Mouse (Mus musculus) kidney, adult 2 months (tissue): ENCODE measurements around the gene Isyna1.

Source experiments
- CTCF ChIP-seq: fragments of 200-500 bp; conservative IDR thresholded peaks from 2 replicates; pipeline ENCODE4 v1.5.1; 2011; ENCODE audit warnings: low read depth, mild to moderate bottlenecking, control low read depth, low read length, moderate library complexity, mixed read lengths; ENCODE audit not compliant: insufficient read depth, insufficient read length
- POLR2A ChIP-seq: fragments of 200-500 bp; IDR thresholded peaks from one replicate; pipeline ENCODE4 v1.6.1; 2011; ENCODE audit warnings: low read depth, low read length, control low read depth

- TF ChIP-seq CTCF, result peak; percentile 31; the same call in 1 of the 2 replicates
- TF ChIP-seq POLR2A, result no peak
Observed at GRCm38 (mm10) chr8:70558983-70559382, 35.2 kb upstream of the Isyna1 start.
